Mouse (Mus musculus): ENCODE measurements around the gene Grhpr.

DNA sequence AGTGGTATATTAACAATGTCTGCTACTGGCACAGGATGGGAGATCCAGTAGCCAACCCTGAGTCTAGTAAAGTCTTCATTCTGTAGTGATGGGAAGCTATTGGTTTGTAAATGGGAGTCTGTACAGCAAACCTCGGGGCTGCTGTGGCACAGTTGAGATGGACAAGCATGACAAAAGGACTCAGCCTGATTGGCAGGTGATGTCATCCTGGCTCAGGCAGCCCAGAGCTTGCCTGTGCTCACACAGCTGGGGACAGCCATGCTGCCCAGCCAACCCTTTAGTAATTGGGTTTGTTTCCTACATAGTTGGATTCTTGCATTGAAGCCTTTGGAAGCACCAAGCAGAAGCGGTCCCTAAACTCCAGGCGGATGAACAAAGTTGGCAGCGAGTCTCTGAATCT is 45.3 kb downstream of the Grhpr start:
- no peak for TF ChIP-seq CTCF (IDR thresholded peaks at IDR 0.05; ENCODE audit: low read depth)
- TF ChIP-seq EP300 (IDR thresholded peaks at IDR 0.05; ENCODE audit: low read depth), result no peak
